Mouse (Mus musculus) frontal cortex, adult (tissue): ENCODE results near the gene Mvb12a.
"Not testable (repeated sequence)": the region's sequence is repeated elsewhere in the genome, so short reads cannot be mapped to it uniquely, and the experiment has no call there.

ENCODE experiments used
- ATAC-seq: cut with Nextera tagmentation; 2 replicates; pipeline ENCODE4 v1.9.2; 2017; ENCODE audit warnings: mild to moderate bottlenecking, moderate library complexity, mixed read lengths; ENCODE audit not compliant: low TSS enrichment

Mvb12a gene

DNA sequence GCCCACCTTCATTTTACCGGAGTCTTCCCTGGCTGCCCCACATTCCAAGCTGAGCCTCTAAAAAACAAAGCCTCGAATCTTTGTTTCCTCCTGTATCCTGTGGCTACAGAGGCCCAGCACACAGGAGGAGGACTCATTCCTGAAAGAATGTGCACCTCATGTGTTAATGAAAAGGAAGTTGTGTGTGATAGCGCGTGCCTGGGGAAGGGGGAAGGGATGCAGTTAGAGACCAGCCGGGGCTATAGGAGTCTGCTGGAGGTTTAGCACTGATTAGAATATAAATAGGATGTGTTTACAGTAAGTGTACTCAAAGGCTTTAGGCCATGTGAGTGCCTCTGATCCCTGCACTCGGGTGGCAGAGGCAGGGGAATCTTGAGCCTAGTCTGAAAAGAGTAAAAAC is 16.4 kb upstream of the Mvb12a start:
- no peak for ATAC-seq

- no peak for ATAC-seq
Measured at GRCm38 (mm10) chr8:71527162-71527870, 15.4 kb upstream of the Mvb12a start.

DNA sequence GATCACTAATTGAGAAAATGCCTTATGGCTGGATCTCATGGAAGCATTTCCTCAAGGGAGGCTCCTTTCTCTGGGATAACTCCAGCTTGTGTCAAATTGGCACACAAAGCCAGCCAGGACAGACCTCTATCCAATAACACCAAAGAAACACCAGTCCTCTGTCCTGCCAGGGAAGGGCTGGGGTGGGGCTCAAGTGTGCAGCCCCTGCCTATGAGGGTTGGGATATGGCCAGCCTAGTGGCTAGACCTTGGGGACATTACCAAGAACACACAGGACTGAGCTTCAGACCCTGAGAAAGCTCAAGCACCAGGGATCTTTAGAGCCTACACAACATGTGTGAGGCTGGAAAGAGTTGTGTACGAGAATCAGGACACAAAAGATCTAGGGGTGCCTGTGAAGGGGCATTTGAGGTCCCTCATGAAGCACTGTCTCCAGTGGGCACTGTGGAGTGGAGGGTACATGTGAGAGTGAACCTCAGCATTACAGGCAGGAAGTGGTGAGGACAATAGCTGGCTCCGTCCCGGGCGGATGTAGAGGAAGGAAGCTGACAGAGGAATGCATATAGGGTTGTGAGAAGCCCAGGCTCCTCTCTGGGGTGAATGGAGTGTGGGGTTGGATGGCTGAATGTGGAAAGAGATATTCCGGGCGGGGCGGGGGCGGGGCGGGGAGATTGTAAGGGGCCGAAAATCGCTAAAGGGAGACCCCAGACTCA is 14.2 kb upstream of the Mvb12a start:
- ATAC-seq, result no peak

DNA sequence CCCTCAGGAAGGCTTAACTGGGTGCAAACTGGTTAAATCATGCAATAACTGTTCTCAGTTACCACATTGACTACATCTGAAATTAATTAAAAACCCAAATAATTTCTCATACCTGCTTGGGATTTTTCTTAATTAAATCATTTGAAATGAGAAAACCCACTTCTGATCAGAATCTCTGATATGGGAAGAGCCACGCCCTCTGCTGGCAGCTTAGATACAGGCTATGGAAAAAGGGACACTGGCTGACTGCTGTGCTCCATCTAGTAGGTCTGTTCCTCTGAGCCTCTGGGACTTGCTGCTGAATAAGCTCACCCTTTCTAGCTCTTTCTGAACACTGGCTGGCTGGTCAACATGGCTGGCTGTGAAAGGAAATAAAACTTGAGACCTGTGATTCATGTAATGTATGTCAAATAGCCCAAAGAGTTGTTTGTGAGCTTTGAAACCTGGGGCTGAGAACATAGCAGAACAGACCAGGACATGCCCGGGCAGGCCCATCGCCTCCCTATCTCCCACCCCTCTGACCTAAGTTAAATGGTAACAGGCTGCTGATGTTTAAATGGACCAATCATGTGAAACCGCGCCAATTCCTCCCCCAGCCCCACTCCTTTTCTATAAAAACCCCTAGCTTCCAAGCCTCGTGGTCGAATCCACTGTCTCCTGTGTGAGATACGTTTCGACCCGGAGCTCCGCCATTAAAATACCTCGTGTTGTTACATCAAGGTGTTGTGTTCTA is 11.8 kb upstream of the Mvb12a start:
- ATAC-seq, result not testable (repeated sequence)

- ATAC-seq, result no peak
Measured at GRCm38 (mm10) chr8:71534263-71534810, 8.4 kb upstream of the Mvb12a start.

DNA sequence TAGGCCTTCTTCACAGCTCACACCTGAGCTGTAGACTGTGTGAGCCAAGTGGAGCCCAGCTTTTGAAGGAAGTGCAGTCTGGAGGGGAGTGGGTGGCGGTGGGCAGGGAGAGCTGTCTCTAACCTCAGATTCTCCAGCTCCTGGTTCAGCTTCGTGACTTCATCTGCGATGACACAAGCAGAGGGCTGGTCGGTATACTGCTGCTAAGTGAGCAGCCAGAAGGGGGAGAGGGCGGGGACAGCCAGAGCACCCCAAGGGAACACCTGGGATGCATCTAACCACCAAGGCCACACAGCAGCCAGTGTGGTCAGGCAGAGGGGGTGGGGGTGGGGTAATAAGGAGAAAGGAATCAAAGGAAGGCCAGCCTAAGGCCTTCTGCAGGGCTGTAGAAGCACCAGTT is 7.1 kb upstream of the Mvb12a start:
- ATAC-seq, result peak; percentile 70

DNA sequence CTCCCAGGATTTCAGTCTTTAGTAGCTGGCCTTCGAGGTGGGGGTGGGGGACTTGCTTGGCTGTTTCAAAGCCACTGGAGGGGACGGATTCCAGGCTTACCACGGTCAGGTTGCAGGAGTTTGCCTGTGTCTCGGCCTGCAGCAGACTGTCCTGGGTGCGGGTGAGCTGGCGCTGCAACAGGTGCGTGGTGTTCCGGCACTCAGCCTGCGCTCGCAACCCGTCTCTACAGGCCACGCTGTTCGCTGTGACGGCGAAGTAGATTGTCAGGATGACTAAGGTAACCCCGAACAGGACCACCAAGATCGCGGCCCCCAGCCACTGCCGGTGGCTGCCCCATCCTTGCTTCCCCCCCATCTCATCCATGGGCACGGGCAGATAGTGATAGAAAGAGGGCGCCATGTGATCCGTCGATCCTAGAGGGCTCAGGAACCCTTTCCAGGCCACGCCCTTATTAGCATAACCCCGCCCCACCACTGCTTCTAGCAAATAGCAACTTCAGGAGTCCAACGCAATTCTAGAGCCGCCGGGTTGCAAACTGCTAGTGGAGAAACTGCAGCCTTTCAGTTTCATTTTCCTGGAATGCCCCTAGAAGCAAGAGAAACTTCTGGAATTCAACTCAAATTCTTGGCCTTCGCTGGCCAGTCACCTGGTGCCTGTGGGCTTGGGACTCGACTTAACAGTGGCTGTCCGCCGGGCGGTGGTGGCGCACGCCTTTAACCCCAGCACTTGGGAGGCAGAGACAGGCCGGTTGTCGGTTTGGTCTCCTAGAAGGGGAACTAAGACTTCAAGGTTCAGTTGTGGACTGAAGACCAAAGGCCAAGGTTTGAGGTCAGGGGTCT is 5.5 kb upstream of the Mvb12a start, which contains the start of gene Bst2:
Bst2 (minus strand) TSS at position 429 of the 840 bp plus-strand sequence.
- ATAC-seq, result peak; percentile 53; the same call in 1 of the 2 replicates

GRCm38 (mm10) chr8:71543755-71544154 is 1.0 kb downstream of the Mvb12a start:
- no peak for ATAC-seq

GRCm38 (mm10) chr8:71545053-71545452 is 2.3 kb downstream of the Mvb12a start:
- ATAC-seq, result no peak

GRCm38 (mm10) chr8:71547590-71547989 is 4.9 kb downstream of the Mvb12a start:
- no peak for ATAC-seq

- ATAC-seq, result no peak
Measured at GRCm38 (mm10) chr8:71550754-71551153, 8.0 kb downstream of the Mvb12a start.

GRCm38 (mm10) chr8:71552770-71553169 is 10.0 kb downstream of the Mvb12a start:
- no peak for ATAC-seq

DNA sequence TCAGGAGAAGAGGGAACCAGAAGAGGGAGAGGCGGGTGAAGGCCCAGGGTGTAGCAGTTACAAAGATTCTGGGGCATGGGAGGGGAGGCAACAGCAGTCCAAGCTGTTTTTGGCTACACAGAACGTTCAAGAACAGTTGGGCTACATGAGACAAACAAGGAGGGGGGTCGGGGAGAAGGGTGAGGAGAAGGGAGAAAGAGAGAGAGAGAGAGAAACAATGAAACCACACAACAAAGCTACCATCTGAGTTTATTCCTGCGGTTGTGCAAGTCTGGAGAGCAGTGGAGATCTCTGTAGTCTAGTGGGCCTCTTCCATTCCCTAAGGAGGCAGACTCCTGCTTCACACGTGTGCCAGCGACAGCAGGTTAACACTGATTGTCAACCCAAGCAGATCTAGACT is 11.3 kb downstream of the Mvb12a start:
- ATAC-seq, result no peak

GRCm38 (mm10) chr8:71554644-71555043 is 11.9 kb downstream of the Mvb12a start:
- ATAC-seq, result no peak

GRCm38 (mm10) chr8:71558071-71558957 is 15.6 kb downstream of the Mvb12a start, which contains the start of gene Tmem221:
TSS of gene Tmem221 (minus strand) at chr8:71558871.
- no peak for ATAC-seq

DNA sequence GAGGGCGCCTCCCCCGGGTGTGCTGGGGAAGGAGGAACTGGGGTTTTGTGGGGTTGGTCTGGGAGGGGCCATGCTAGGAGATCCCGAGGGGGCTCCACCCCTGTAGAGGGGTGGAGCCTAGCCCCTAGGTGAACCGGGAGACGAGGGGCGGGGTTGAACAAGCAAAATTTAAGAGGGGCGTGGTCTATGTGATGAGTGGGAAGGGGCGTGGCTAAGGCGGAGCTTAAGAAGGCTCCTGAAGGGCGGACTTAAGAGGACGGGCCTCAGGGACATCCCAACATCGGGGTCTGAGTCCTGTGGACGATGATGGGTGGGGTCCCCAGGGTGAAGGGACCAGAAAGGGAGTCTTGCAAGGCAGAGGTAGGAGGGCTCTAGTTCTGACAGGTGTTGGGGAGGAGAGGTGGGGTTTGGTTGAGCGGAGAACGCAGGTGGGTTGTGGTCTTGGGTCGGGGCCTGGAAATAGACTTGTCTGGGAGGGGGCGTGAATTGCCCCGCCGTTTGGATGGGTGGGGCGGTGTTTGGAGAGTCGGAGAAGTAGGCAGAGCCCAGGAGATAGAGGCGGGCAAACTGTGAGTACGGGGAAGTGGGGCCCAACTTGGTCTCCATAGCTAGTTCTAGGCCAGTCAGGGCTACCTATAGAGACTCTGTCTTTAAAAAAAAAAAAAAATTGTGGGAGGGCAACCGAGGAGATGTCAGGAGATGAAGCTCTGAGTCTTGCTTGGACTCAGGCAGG is 16.4 kb downstream of the Mvb12a start:
- ATAC-seq, result no peak

DNA sequence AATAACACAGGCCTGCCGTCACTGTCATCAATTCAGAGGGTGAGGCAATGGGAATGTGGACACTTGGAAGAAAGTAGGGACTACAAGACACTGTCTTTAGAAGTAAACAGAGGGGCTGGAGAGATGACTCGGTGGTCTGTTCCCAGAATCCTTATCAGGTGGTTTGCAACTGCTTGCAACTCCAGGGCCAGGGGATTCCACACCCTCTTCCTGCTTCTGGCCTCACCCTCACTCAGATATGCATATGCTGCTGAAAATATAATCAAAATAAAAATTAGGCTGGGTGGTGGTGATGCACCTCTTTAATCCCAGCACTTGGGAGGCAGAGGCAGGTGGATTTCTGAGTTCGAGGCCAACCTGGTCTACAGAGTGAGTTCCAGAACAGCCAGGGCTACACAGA is 17.3 kb downstream of the Mvb12a start:
- no peak for ATAC-seq

- ATAC-seq, result no peak
Measured at GRCm38 (mm10) chr8:71560765-71561164, 18.0 kb downstream of the Mvb12a start.

- peak; percentile 72 for ATAC-seq
Measured at GRCm38 (mm10) chr8:71561401-71561800, 18.7 kb downstream of the Mvb12a start.

DNA sequence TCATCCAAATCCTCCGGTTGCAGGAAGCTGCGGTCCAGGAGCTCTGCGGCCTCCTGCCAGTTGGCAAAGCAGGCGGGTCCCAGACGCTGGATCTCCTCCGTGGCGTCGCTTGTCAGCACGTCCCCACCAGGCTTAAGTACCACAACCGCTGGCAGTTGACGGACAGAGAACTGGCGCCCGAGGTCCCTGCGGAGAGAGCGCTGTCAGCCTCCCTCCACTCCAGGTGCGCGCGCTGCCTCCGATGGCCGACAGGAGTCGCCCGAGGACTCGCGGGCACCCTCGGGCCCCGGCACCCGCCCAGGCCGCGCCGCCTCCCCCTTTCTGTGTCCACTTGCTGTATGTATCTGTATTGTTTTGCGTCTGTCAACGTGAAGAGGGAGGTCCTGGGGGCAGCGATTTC is 20.0 kb downstream of the Mvb12a start:
- peak; percentile 72 for ATAC-seq
